Mouse (Mus musculus) midbrain, embryonic 10.5 days (tissue): ENCODE measurements around the gene Skint6. TPM values are rescaled to one million over a fixed set of nuclear protein-coding genes. Genes with fewer than 3 reads are reported as not detected.
"Not testable (repeated sequence)": the region's sequence is repeated elsewhere in the genome, so short reads cannot be mapped to it uniquely, and the experiment has no call there.

Experiments
- DNase-seq: peaks from one replicate; pipeline ENCODE4 v3.0.0-alpha.2; 2017; ENCODE audit warnings: low spot score
- H3K27ac ChIP-seq: fragments of 300-500 bp; sonication (generic); replicated peaks from 2 replicates; pipeline ENCODE4 v1.5.1; 2016; ENCODE audit warnings: mild to moderate bottlenecking
- H3K27me3 ChIP-seq: fragments of 300-500 bp; sonication (generic); 2 replicates; pipeline ENCODE4 v1.6.1; 2016; ENCODE audit warnings: low read depth, mild to moderate bottlenecking; ENCODE audit not compliant: poor library complexity, severe bottlenecking
- H3K36me3 ChIP-seq: fragments of 300-500 bp; sonication (generic); 2 replicates; pipeline ENCODE4 v1.6.1; 2016; ENCODE audit warnings: mild to moderate bottlenecking, moderate library complexity
- H3K4me1 ChIP-seq: fragments of 300-500 bp; sonication (generic); 2 replicates; pipeline ENCODE4 v1.6.1; 2016
- H3K4me3 ChIP-seq: fragments of 300-500 bp; sonication (generic); 2 replicates; pipeline ENCODE4 v1.5.1; 2016; ENCODE audit warnings: mild to moderate bottlenecking, moderate library complexity
- H3K9me3 ChIP-seq: fragments of 300-500 bp; sonication (generic); replicated peaks from 2 replicates; pipeline ENCODE4 v1.6.1; 2016; ENCODE audit warnings: mild to moderate bottlenecking
- WGBS: fragments of 180-500 bp; shearing (Covaris S2); methylation state at CpG from one replicate; pipeline ENCODE4 v1.1.7; 2016; 5-methylcytosine and 5-hydroxymethylcytosine counted together
- polyA plus RNA-seq: library from polyadenylated mRNA; unstranded; fragments of >200 nt; fragmentation: Nextera tagmentation; extraction: Ambion mirVana; gene quantifications from 2 replicates; pipeline ENCODE4 v1.2.1, GENCODE M21; 2016

Gene Skint6
- not detected in 2 replicates for polyA plus RNA-seq

DNA sequence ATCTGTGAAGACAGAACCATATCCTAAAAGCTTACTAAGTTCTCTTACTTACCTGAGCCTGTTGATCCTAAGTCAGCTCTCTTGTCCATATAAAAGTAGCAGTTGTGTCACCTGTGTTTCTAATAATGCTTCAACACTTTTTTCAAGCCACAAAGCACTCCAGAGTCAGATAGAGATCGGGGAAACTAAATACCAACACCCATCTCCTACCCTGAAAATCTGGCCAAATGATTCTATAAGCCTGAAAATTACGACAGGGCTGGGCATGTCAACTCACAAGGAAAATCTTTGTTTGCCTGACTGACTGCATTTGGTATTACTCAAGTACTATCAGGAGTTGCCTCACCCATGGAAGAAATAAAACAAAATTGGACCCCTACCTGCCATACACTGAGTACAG lies at the start of gene Skint6:
Gene Skint6, minus strand, starts transcription at position 101 of the 400 bp plus-strand sequence.
- no peak within 1 kb of the TSS for H3K27ac ChIP-seq
- H3K36me3 ChIP-seq: no peaks in the 10 kb centered on the region
- H3K4me1 ChIP-seq: no peaks in the 10 kb centered on the region
- no peak for DNase-seq
- H3K27me3 ChIP-seq: no peaks in the 10 kb centered on the region
- H3K9me3 ChIP-seq: peaks cover 19% of the 10 kb centered on the region
- no peak within 1 kb of the TSS for H3K4me3 ChIP-seq
- WGBS: 73% methylated on average over 2 of the region's 2 CpGs

DNA sequence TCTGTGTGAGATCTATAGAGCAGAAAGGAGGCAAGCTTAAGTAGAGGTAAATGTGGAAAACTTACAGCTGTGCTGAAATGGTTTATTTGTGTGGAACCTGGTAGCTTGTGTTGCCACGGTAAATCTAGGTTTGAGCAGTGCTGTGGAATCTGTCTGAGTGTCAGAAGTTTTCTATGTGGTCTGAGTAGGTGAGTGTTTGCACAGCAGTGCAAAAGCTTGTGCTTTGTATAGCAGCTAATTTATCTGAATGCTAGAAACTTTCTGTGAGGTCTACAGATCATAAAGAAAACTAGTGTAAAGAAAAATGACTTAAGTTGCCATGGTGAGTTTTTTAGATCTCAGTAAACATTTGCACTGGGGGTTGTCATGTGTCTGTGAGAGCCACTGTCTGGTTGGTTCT lies 34.1 kb upstream of the Skint6 start:
- Histone ChIP-seq H3K27ac (no peak overlapping the region), H3K36me3 (no peaks in the 10 kb centered on the region), H3K4me1 (no peaks in the 10 kb centered on the region), H3K27me3 (no peaks in the 10 kb centered on the region), H3K4me3 (no peak overlapping the region), H3K9me3 (peaks cover 66% of the 10 kb centered on the region)
- 93% methylated on average over 1 of the region's 1 CpGs for WGBS
- DNase-seq: no peak

DNA sequence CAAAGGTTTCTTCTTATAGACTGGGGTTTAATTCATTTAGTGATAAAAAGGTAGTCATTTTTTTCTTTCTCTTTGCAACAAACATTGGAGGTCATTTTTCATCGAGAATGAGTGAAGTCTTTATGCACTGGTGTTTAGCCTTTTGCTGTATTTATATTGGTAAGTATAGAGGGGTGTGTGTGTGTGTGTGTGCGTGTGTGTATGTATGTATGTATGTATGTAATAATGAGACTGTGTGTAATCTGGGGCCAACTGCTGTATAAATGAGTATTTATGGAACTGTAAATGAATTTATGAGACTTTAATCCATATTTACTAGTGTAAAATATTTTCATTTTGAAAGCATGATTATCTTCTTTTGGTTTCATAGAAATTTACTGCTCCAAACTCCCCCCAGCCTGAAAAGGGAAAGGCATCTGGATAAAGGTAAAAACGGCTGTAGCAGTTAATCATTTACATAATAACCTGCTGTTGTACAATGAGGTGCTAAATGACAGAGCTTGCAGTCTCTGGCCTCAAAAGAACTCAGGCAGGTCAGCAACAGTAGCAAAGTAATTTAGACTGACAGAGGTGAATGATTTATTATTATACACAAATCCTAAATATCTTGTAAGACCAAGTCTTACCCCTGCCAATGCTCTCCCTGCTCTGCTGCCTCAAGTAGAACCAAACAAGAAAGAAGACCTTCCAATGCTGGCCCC lies 15.2 kb upstream of the Skint6 start:
- no peak overlapping the region for H3K27ac ChIP-seq
- no peaks in the 10 kb centered on the region for H3K36me3 ChIP-seq
- H3K9me3 ChIP-seq: peaks cover 20% of the 10 kb centered on the region
- no peaks in the 10 kb centered on the region for H3K4me1 ChIP-seq
- no peak for DNase-seq
- H3K4me3 ChIP-seq: no peak overlapping the region
- H3K27me3 ChIP-seq: no peaks in the 10 kb centered on the region
- WGBS: 69% methylated on average over 3 of the region's 3 CpGs

DNA sequence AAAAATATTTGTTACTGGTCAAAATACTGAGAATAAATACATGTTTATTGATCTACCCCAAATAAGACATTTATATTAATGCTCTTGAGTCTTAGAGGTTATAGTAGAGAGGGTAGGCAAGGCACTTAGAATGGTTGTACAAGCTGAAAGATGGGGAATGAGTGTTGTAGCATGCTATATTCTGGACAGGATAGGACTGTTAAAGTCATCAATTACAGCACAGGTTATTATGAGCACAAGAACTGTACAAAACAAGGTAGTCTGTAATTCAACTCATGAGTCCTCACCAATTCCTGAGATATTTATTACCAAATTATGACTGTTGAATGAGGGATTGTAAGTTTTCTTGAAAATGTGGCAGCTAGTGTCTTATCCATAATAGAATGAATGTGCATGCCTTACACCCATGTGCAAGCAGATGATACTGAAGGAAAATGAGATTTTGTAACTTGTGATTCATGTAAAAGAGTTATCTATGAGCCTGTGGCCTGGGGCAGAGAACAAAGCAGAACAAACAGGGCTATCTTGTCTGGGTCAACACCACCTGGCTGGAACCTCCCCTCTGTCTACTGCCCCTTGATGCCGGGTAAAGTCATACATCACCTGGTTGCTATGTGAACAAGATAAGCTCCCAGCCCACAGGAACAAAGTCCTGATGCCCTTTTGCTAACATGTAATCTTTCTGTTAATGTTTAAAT lies 23.3 kb downstream of the Skint6 start:
- Histone ChIP-seq H3K4me3 (no peak overlapping the region), H3K4me1 (no peaks in the 10 kb centered on the region), H3K27ac (no peak overlapping the region), H3K36me3 (no peaks in the 10 kb centered on the region), H3K9me3 (peaks cover 36% of the 10 kb centered on the region), H3K27me3 (no peaks in the 10 kb centered on the region)
- DNase-seq: no peak
- WGBS: 85% methylated on average over 1 of the region's 1 CpGs

DNA sequence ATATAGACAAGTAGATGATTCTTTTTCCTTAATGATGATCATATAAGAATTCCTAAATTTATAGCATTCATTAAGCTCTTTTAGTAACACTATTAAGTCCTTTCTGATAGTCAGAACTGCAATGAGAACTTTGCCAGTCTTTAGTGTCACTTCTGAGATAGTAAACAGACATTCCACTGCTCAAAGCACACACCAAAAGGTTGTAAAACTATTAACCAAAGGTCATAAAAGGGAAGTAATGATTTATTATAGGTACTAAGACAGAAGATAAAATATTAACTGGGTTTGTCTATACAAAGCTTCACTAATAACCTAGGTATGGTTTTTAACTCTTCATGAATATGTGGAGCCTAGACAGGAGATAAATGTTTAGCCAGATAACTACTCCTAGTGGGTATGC lies 41.0 kb downstream of the Skint6 start:
- no peak for DNase-seq

DNA sequence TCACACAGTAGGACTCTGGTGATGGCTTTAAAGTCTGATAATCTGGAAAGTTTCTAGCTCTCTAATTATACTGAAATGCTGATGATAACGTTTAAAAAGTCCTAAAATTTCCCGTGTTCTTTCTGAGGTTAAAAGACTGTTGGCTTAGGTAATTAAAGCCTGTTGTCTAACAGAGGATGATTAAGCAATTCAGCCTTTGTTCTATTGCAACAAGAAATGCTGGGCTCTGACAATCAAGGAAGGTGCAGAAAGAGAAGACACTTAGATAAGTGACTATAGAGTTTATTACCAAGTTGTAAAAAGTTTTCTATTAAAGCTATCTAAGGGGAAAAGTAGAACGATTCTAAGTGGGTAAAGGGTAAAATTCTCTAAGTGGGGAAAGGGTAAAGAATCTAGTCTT lies 219.2 kb downstream of the Skint6 start:
- peaks cover 18% of the 10 kb centered on the region for H3K9me3 ChIP-seq
- H3K27ac ChIP-seq: no peak overlapping the region
- H3K27me3 ChIP-seq: no peaks in the 10 kb centered on the region
- WGBS: 66% methylated on average over 3 of the region's 3 CpGs
- H3K36me3 ChIP-seq: no peaks in the 10 kb centered on the region
- no peaks in the 10 kb centered on the region for H3K4me1 ChIP-seq
- H3K4me3 ChIP-seq: no peak overlapping the region
- DNase-seq: no peak

More for the DNA sequence above, 41.0 kb downstream of the Skint6 start:
- H3K9me3 ChIP-seq: peaks cover 35% of the 10 kb centered on the region
- H3K4me1 ChIP-seq: no peaks in the 10 kb centered on the region
- no peaks in the 10 kb centered on the region for H3K27me3 ChIP-seq
- no peak overlapping the region for H3K4me3 ChIP-seq
- H3K36me3 ChIP-seq: no peaks in the 10 kb centered on the region
- H3K27ac ChIP-seq: no peak overlapping the region

DNA sequence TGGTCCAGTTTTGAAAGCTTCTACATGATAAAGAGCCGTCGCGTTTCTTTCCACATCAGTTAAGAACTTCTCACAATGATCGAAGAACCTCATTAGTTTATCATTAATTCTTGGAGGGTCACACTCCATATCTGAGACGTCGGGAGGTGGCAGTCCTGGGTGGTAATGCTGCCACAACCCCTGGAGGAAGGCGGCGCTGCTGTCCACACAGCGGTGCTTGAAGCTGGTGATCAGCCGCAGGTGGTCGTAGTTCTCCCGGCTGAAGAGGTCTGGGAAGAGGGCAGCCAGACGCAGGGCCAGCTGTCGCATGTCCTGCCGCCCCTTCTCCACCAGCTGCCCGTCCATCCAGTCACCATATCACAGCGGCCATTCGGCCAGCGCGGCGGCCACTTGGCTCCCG lies 307.6 kb downstream of the Skint6 start:
- WGBS: 29% methylated on average over 22 of the region's 22 CpGs
- not testable (repeated sequence) for H3K27ac ChIP-seq, H3K4me1 ChIP-seq, H3K27me3 ChIP-seq, H3K36me3 ChIP-seq, DNase-seq
- Histone ChIP-seq H3K4me3 (peak overlapping the region; percentile 31; the same call in 1 of the 2 replicates), H3K9me3 (peaks cover 48% of the 10 kb centered on the region)

DNA sequence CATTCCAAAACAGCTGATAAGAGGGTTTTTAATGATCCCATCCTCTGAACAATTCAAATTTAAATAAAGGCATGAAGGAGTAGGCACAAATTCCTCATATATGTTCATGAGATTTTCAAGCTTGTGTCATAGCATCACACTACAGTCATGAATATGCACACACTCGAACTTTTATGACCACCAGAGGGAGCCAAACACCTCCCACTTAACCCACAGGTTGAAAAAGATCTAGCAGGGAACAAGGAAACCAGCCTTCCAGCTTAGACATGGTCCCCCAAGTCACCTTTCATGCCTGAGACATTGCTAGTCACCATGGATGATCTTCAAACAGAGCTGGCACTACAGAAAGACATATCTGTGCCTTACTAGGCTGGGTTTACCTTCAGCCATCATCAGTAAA lies 496.1 kb downstream of the Skint6 start:
- H3K27me3 ChIP-seq: no peaks in the 10 kb centered on the region
- no peaks in the 10 kb centered on the region for H3K36me3 ChIP-seq
- DNase-seq: no peak
- 4% methylated on average over 1 of the region's 1 CpGs for WGBS
- H3K4me1 ChIP-seq: no peaks in the 10 kb centered on the region
- H3K27ac ChIP-seq: no peak overlapping the region
- H3K4me3 ChIP-seq: no peak overlapping the region
- peaks cover 80% of the 10 kb centered on the region for H3K9me3 ChIP-seq

DNA sequence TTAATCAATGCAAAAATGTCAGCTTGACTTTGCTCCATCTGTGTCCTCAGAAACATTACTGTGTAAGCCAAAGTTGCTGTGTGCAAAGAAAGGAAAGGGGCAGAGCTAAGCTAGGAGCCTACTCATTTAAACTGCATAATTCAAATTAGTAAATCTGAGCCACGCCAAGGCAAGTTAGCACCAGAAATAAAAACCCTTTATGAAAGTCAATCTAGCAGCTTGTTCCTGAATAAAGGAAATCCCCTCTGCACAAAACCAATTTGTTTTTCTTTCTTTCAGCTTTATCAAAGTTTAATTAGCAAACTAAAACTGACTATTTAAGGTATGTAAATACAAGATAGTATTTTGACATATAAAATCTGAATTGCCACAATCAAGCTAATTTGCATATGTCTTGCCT lies 512.0 kb downstream of the Skint6 start, which contains the start of gene Skint10:
Gene Skint10, minus strand, starts transcription at position 101 of the 400 bp plus-strand sequence.
- Histone ChIP-seq H3K4me1 (no peaks in the 10 kb centered on the region), H3K36me3 (no peaks in the 10 kb centered on the region), H3K9me3 (peaks cover 14% of the 10 kb centered on the region), H3K4me3 (no peak within 1 kb of the TSS), H3K27me3 (no peaks in the 10 kb centered on the region), H3K27ac (no peak within 1 kb of the TSS)
- 80% methylated on average over 1 of the region's 1 CpGs for WGBS
- no peak for DNase-seq
